Mouse (Mus musculus) heart, postnatal 0 days (tissue): Measurements from ENCODE around the gene Myl7. TPM values are rescaled to one million over a fixed set of nuclear protein-coding genes. Genes with fewer than 3 reads are reported as not detected.
"Not testable (repeated sequence)": the region's sequence is repeated elsewhere in the genome, so short reads cannot be mapped to it uniquely, and the experiment has no call there.

ENCODE experiments used
- ATAC-seq: fragments of 200-750 bp; cut with Nextera tagmentation; 2 replicates; pipeline ENCODE4 v1.8.0; 2017; ENCODE audit warnings: low read depth, moderate number of reproducible peaks, moderate library complexity; ENCODE audit not compliant: insufficient read depth
- DNase-seq: peaks from one replicate; pipeline ENCODE4 v3.0.0-alpha.2; 2016; ENCODE audit warnings: low spot score
- H3K27ac ChIP-seq: fragments of 300-500 bp; sonication (generic); 2 replicates; pipeline ENCODE4 v1.5.1; 2014; ENCODE audit warnings: low read depth, mild to moderate bottlenecking
- H3K27me3 ChIP-seq: fragments of 300-500 bp; sonication (generic); 2 replicates; pipeline ENCODE4 v1.6.1; 2014; ENCODE audit warnings: low read length, mixed read lengths; ENCODE audit not compliant: control insufficient read depth, insufficient read depth
- H3K36me3 ChIP-seq: fragments of 300-500 bp; sonication (generic); replicated peaks from 2 replicates; pipeline ENCODE4 v1.6.1; 2014; ENCODE audit warnings: low read length, mixed read lengths; ENCODE audit not compliant: control insufficient read depth, insufficient read depth
- H3K4me1 ChIP-seq: fragments of 300-500 bp; sonication (generic); 2 replicates; pipeline ENCODE4 v1.6.1; 2014; ENCODE audit warnings: antibody characterized with exemption; ENCODE audit not compliant: control insufficient read depth, insufficient read depth
- H3K4me2 ChIP-seq: fragments of 300-500 bp; sonication (generic); 2 replicates; pipeline ENCODE4 v1.6.1; 2014; ENCODE audit warnings: low read depth, mild to moderate bottlenecking, low read length, moderate library complexity
- H3K4me3 ChIP-seq: fragments of 300-500 bp; sonication (generic); 2 replicates; pipeline ENCODE4 v1.5.1; 2014; ENCODE audit warnings: low read depth, low read length
- H3K9ac ChIP-seq: fragments of 300-500 bp; sonication (generic); replicated peaks from 2 replicates; pipeline ENCODE4 v1.6.1; 2014; ENCODE audit warnings: low read depth, low read length, mixed read lengths
- H3K9me3 ChIP-seq: fragments of 300-500 bp; sonication (generic); replicated peaks from 2 replicates; pipeline ENCODE4 v1.6.1; 2016; ENCODE audit warnings: low read length; ENCODE audit not compliant: control insufficient read depth
- CTCF ChIP-seq: IDR thresholded peaks from 2 replicates; pipeline ENCODE4 v1.5.1; 2016; ENCODE audit warnings: antibody characterized with exemption, control low read depth, low read depth
- EP300 ChIP-seq: IDR thresholded peaks from 2 replicates; pipeline ENCODE4 v1.6.1; 2016; ENCODE audit warnings: antibody characterized with exemption, low read depth
- WGBS: fragments of 180-500 bp; shearing (Covaris S2); extraction: QIAGEN DNeasy Blood & Tissue Kit; methylation state at CpG from one replicate; pipeline ENCODE4 v1.1.7; 2014; 5-methylcytosine and 5-hydroxymethylcytosine counted together
- polyA plus RNA-seq: library from polyadenylated mRNA; unstranded; fragments of >200 nt; fragmentation: Nextera tagmentation; extraction: Ambion mirVana; gene quantifications from 2 replicates; pipeline ENCODE4 v1.2.1, GENCODE M21; 2015
- total RNA-seq: library from RNA; depleted of rRNA; stranded (reverse); fragments of >200 nt; gene quantifications from 2 replicates; pipeline ENCODE4 v1.2.3, GENCODE M21; 2014; ENCODE audit warnings: low replicate concordance

Gene Myl7
- total and polyA plus RNA-seq, 2 experiments from 2014 or later = 1,536 to 5,015 TPM

DNA sequence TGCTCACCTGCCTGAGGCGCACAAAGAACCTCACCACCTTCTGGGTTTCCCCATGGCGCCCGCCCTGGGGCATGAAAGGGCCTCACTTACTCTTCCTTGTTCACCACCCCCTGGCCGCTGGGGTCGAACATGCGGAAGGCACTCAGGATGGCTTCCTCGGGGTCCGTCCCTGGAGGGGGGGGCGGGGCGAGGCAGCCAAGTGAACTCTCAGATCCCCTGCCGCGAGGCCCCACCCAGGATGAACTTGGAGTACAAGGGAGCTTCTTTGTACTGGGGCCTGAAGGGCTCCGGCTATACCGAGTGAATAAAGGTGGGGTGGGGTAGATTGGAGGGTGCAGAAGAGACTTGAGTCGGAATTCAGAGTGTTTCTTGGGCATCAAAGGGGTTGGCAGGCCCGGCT lies 1.4 kb downstream of the Myl7 start:
- peak overlapping the region; percentile 49 for H3K27ac ChIP-seq
- H3K36me3 ChIP-seq = no peaks in the 10 kb centered on the region
- 16% methylated on average over 16 of the region's 16 CpGs for WGBS
- ATAC-seq = no peak
- H3K9ac ChIP-seq = peak overlapping the region; percentile 33; the same call in 1 of the 2 replicates
- H3K4me1 ChIP-seq = peaks cover 26% of the 10 kb centered on the region
- DNase-seq = no peak
- H3K27me3 ChIP-seq = 0 out of 2 replicates have a peak, but pooled peaks cover 1% of the 10 kb centered on the region
- peak overlapping the region; percentile 47 for H3K4me2 ChIP-seq
- H3K4me3 ChIP-seq = peak overlapping the region; percentile 28; the same call in 1 of the 2 replicates
- no peak for TF ChIP-seq CTCF
- no peak for TF ChIP-seq EP300
- no peaks in the 10 kb centered on the region for H3K9me3 ChIP-seq

GRCm38 (mm10) chr11:5893807-5894206 lies 4.8 kb downstream of the Myl7 start:
- 63% methylated on average over 6 of the region's 6 CpGs for WGBS
- Histone ChIP-seq H3K36me3 (no peaks in the 10 kb centered on the region), H3K9me3 (no peaks in the 10 kb centered on the region), H3K4me2 (no peak overlapping the region), H3K9ac (no peak overlapping the region), H3K4me1 (peaks cover 49% of the 10 kb centered on the region), H3K27ac (peak overlapping the region; percentile 37; the same call in 1 of the 2 replicates), H3K4me3 (no peak overlapping the region), H3K27me3 (no peaks in the 10 kb centered on the region)
- no peak for DNase-seq
- TF ChIP-seq CTCF (no peak), EP300 (no peak)
- ATAC-seq = no peak

GRCm38 (mm10) chr11:5892810-5893368 lies 5.7 kb downstream of the Myl7 start:
- Histone ChIP-seq H3K9ac (no peak overlapping the region), H3K4me3 (no peak overlapping the region), H3K4me1 (peaks cover 46% of the 10 kb centered on the region)

GRCm38 (mm10) chr11:5892151-5892591 lies 6.4 kb downstream of the Myl7 start:
- Histone ChIP-seq H3K27me3 (no peaks in the 10 kb centered on the region), H3K4me3 (no peak overlapping the region), H3K9me3 (no peaks in the 10 kb centered on the region), H3K4me1 (peaks cover 42% of the 10 kb centered on the region), H3K9ac (no peak overlapping the region), H3K36me3 (no peaks in the 10 kb centered on the region), H3K27ac (peak overlapping the region; percentile 36), H3K4me2 (no peak overlapping the region)
- ATAC-seq (peak; percentile 37), DNase-seq (peak; percentile 42)
- TF ChIP-seq CTCF = no peak
- no peak for TF ChIP-seq EP300
- whole genome bisulfite sequencing = 11% methylated on average over 8 of the region's 8 CpGs

More at GRCm38 (mm10) chr11:5892810-5893368, 5.7 kb downstream of the Myl7 start:
- no peaks in the 10 kb centered on the region for H3K27me3 ChIP-seq
- ATAC-seq = no peak
- H3K9me3 ChIP-seq = no peaks in the 10 kb centered on the region
- peak overlapping the region; percentile 37 for H3K27ac ChIP-seq
- H3K36me3 ChIP-seq = no peaks in the 10 kb centered on the region
- no peak for DNase-seq
- no peak for TF ChIP-seq CTCF
- TF ChIP-seq EP300 = no peak
- H3K4me2 ChIP-seq = no peak overlapping the region
- WGBS = 14% methylated on average over 4 of the region's 4 CpGs

DNA sequence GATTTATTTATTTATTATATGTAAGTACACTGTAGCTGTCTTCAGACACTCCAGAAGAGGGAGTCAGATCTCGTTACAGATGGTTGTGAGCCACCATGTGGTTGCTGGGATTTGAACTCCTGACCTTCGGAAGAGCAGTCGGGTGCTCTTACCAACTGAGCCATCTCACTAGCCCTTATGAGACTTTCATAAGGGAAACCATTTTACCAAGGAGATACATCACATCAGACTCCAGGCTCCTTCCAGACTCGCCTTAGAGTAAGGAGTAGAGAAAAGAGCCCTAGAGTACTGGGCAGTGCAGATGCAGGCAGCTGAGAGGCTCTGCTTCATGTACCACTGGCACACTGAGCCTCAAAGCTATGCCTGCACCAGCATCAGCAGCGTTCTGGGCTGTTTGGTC lies 10.0 kb downstream of the Myl7 start:
- H3K9me3 ChIP-seq, DNase-seq, ATAC-seq, H3K9ac ChIP-seq, H3K27me3 ChIP-seq, H3K4me3 ChIP-seq, H3K4me2 ChIP-seq, H3K36me3 ChIP-seq: not testable (repeated sequence)
- peak overlapping the region; percentile 3; the same call in 1 of the 2 replicates for H3K27ac ChIP-seq
- WGBS = 49% methylated on average over 5 of the region's 5 CpGs
- H3K4me1 ChIP-seq = peaks cover 40% of the 10 kb centered on the region

DNA sequence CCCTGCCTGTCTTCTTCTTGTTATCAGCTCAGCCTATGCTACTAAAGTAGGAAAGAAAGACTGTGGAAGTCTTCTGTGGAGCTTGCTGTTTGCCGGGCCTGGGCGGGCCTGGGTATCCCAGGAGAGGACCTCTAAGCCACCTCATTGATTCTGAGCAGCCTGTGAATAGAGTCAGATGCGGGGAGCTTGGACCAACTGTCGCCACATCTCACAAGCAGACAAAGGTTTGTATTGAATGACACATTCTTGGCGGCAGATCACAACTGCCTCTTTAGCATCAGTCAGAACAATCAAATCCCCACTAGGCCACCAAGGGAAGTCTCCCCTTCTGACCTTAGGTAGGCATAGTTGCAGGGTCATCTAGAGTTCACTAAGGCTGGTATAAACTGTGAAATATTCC lies 11.3 kb downstream of the Myl7 start:
- Histone ChIP-seq H3K27ac (no peak overlapping the region), H3K36me3 (no peaks in the 10 kb centered on the region), H3K9me3 (no peaks in the 10 kb centered on the region), H3K4me3 (no peak overlapping the region), H3K4me2 (no peak overlapping the region), H3K9ac (no peak overlapping the region), H3K4me1 (peaks cover 27% of the 10 kb centered on the region), H3K27me3 (no peaks in the 10 kb centered on the region)
- ATAC-seq = no peak
- DNase-seq = no peak
- TF ChIP-seq CTCF = no peak
- TF ChIP-seq EP300 = no peak
- 44% methylated on average over 5 of the region's 5 CpGs for WGBS
